Mouse (Mus musculus) gastrocnemius, postnatal 10 days (tissue): Measurements from ENCODE around the gene Ccl2. TPM values are rescaled to one million over a fixed set of nuclear protein-coding genes. Genes with fewer than 3 reads are reported as not detected.

Source experiments
- DNase-seq: peaks from one replicate; pipeline ENCODE4 v3.0.0; 2021; ENCODE audit warnings: mixed read lengths
- long read RNA-seq, 2 experiments: library from polyadenylated mRNA; stranded (forward); transcript quantifications; one replicate each; pipeline ENCODE4 v2.0.0; 2021
- total RNA-seq, 2 experiments: library from RNA; stranded (reverse); gene quantifications; 2 replicates each; pipeline ENCODE4 v1.2.3; 2021

Gene Ccl2
- 1 to 10 TPM in 1 of 2 experiments, under 1 TPM in 1; 0.92 to 2.0 TPM for total RNA-seq
- long read RNA-seq, experiment 1, partial matches to known transcripts: 0 of 1 reads
- long read RNA-seq, experiment 1, other reads (novel, unspliced or antisense): 0 of 1 reads
- long read RNA-seq, experiment 2, partial matches to known transcripts: 0 of 1 reads
- long read RNA-seq, experiment 2, other reads (novel, unspliced or antisense): 0 of 1 reads

DNA sequence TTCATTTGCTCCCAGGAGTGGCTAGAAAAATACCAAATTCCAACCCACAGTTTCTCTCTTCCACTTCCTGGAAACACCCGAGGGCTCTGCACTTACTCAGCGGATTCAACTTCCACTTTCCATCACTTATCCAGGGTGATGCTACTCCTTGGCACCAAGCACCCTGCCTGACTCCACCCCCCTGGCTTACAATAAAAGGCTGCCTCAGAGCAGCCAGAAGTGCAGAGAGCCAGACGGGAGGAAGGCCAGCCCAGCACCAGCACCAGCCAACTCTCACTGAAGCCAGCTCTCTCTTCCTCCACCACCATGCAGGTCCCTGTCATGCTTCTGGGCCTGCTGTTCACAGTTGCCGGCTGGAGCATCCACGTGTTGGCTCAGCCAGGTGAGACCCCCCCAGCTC, at the start of gene Ccl2:
Gene Ccl2, plus strand, starts transcription at position 216 of the 400 bp plus-strand sequence.
- DNase-seq: peak; percentile 70

GRCm38 (mm10) chr11:81996172-81996841, 39.1 kb upstream of the Ccl2 start:
- DNase-seq: peak; percentile 78

DNA sequence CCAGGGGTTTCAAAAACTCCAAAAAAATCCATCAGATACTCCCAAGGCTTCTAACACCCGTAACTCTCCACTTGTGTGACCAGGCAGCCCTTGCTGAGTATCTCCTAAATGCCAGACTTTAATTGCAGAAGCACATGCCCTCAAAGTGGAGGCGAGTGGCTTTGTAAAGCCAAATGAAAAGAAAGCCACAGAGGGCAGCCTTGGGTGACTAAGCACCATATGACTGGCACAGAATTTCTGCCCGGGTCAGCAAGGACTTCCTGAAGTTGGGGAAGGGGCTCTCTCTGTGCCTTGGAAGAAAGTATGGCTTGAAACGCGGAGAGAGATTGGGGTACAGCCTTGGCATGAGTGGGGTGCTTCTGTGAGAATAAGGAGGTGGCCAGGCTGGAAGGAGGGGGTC, 38.3 kb upstream of the Ccl2 start:
- no peak for DNase-seq

DNA sequence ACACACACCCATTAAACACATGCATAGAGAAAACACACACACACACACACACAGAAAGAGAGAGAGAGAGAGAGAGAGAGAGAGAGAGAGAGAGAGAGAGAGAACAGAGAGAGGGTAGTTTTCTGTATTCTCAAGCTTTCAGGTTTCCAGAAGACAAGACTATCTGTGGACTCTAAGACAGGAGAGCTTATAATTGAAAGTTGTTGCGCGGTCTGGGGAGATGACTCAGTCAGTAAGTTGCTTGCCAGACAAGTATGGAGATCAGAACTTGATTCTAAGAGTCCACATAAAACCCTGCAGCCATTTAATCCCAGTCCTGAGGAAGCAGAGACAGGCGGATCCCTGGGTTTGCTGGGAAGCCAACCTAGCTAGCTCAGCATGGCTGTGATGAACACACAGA, 36.7 kb upstream of the Ccl2 start:
- DNase-seq: no peak

- no peak for DNase-seq
Measured at GRCm38 (mm10) chr11:81999469-81999868, 35.9 kb upstream of the Ccl2 start.

- DNase-seq: no peak
Measured at GRCm38 (mm10) chr11:82000581-82000980, 34.8 kb upstream of the Ccl2 start.

DNA sequence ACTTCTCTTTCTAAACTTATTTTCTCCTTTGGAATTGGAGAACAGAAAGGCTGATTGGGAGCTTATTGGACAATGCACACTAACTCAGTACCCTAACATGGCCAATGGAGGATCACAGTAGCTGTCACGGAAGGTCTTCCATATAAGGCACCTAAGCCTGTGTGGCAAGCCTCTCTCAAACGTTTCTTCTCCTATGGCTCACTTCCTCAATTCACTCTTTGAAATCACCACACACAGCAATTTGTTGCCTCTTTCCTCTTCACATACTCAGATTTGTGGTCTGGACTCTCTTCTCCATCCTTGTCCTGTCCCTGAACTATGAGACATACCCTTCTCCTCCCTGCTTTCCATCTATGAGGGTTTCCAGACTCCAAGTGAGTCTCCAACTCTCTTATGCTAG, 30.6 kb upstream of the Ccl2 start:
- no peak for DNase-seq

DNA sequence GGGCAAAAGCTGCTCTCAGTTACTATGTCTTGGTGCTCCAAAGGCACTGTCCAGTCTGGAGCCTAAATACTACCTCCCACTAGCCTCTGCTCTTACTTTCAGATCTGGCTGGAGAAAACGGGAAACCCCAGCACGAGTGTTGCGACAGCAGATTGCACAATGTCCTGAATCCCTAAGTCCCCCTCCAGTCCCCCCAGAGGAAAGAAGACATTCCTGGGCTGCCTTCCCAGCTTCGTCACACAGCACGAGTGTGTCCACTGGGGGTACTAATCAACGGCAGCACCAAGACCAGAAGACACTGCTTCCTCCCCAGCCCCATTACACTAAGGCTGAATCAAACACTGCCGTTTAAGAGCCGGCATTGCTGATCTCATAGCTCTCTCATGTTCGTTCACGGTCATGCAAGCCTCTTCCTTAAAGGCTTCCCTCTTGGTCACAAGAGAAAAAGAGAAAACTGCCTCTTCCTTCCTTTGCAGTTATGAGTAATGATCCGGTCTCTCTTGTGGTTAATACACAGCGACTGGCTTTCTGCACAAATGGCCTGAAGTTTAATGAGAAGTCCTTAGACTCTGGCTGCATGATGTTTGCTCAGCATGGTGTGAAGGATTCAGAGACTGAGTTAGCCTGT, 28.5 kb upstream of the Ccl2 start:
- DNase-seq: peak; percentile 32

DNA sequence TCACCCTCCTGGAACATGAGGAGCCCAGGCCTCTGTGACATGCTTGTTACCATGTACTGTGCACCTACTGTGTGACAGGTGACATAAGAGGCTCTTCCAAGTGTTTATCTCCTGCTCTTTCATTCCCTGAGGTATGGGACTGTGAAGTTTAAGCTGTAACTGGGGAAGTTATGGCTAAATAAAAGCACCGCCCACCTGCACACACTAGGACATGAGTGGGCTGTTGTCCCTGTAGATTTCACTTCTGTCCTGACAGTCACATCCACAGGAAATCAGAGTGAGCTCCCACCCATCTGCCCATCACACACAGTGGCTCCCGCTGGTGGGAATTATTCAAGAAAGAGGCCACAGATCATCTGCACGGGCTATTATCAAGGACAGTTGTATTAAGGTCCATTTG, 25.3 kb upstream of the Ccl2 start:
- DNase-seq: no peak

GRCm38 (mm10) chr11:82011411-82012193, 23.8 kb upstream of the Ccl2 start:
- DNase-seq: no peak

DNA sequence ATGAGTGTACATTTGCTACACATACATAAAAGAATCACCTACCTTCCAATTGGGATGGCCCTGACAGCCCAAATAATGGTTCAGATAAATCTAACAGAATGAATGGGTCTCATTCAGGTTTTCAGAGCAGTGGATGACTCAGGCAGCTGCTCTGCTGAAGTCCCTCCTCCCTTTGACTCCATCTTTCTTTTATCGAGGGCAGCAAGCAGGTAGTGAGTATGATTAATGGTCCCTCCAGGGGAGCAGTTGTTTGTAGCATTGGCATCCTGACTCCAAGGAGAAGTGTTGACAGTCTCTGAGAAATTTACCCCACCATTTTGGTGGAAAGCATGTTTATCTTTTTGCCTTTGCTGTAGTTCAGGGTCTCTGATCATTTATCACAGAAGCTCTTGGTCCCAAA, 21.6 kb upstream of the Ccl2 start:
- no peak for DNase-seq

- no peak for DNase-seq
Measured at GRCm38 (mm10) chr11:82015066-82015465, 20.3 kb upstream of the Ccl2 start.

DNA sequence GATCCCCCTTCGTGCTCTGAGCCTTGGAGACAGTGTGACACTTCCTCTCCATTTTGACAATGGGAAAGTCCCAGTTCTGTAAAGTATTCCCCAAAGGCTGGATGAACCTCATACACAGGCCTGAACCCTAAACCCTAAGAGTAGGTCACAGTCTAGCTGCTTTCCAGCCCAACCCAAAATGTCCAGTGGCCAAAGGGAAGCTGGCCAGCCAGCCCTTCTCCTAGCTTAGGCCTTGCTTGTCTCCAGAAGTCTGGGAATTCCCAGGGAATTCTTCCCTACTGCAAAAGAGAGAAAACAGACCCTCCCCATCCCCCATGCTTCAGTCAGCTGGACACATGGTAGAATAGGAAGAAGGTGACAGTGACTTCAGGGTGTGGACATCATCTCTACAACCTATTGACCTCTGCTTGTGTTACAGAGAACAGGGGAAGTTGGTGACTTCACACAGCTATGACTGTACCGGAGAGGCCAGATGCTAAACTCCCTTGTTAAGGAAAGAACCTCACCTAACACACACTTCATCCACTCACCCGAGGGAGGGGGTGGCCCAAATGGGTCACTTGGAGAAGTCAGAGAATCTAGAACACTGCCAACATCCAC, 19.1 kb upstream of the Ccl2 start:
- DNase-seq: peak; percentile 30

DNA sequence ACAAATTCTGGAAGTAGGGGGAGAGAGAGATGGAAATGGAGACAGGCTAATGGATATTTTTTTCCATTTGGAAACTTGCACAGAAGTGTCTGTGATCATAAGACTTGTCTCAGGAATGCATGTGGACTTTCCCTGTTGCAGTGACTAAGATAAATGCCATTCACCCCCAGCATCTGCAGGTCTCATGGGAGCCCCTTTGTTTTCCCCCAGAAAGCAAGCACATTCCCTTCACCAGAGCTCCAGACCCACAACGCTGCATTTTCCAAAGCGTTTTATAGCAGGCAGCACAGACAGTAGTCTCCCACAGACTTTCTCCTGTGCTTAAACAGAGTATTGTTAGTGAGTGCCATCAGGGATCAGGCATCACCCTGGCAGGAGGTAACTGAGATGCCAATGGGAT, 16.0 kb upstream of the Ccl2 start:
- no peak for DNase-seq

GRCm38 (mm10) chr11:82019793-82020192, 15.6 kb upstream of the Ccl2 start:
- DNase-seq: no peak

GRCm38 (mm10) chr11:82021406-82021805, 14.0 kb upstream of the Ccl2 start:
- no peak for DNase-seq

- DNase-seq: no peak
Measured at GRCm38 (mm10) chr11:82022504-82023056, 12.8 kb upstream of the Ccl2 start.

DNA sequence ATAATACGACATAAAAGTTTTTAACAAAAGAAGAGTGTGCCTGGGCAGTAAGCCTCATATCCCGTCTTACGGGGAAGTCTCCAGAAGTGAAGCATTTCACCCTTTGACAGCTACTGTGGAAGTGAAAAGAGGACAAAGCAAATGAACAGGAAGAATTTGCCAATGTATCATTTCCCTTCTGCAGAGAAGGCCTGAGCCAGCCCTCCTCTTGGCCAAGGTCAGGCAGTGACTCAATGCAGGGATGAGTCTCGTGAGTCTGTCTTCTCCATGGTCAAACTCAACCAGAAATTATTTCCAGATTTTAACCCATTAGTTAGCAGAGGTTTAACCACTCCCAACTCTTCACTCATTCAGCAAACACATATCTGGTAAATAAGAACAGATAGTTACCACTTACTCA, 11.6 kb upstream of the Ccl2 start:
- no peak for DNase-seq

DNA sequence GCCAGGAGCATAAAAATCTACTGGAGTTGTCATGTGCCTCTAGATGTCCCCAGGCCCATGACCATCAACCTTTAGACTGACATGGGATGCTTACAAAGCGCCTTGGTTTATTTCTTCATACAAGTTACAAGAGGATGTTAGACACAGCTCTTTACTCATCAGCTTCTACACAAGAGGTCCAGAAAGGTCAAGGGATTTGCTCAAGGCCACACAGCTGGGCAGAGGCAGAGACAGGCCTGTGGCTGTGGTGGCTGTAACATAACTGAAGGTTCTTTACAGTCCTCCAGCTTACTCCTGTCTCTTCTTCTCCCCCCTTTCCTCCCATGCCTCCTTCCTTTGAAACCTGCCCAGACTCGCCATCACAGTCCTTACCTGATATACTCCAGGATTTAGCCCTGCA, 5.2 kb upstream of the Ccl2 start:
- DNase-seq: no peak

DNA sequence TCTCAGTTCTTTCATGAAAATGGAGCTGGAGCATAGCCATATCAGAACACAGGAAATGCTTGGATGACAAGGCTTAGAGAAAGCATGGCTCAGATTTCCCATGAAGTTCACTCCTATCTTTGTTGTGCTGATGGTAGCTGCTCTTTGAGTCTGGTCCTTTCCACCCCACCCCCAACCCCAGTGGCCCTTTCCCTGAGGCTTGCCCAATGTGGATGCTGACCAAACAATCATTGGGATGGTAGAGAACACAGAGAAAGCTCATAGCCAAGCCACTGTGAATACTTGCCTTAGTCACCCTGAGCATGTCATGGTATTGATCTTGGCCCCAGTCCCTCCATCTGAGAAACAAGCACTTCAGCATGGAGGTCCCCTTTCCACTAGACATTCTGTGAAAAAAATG, 3.2 kb upstream of the Ccl2 start:
- no peak for DNase-seq

DNA sequence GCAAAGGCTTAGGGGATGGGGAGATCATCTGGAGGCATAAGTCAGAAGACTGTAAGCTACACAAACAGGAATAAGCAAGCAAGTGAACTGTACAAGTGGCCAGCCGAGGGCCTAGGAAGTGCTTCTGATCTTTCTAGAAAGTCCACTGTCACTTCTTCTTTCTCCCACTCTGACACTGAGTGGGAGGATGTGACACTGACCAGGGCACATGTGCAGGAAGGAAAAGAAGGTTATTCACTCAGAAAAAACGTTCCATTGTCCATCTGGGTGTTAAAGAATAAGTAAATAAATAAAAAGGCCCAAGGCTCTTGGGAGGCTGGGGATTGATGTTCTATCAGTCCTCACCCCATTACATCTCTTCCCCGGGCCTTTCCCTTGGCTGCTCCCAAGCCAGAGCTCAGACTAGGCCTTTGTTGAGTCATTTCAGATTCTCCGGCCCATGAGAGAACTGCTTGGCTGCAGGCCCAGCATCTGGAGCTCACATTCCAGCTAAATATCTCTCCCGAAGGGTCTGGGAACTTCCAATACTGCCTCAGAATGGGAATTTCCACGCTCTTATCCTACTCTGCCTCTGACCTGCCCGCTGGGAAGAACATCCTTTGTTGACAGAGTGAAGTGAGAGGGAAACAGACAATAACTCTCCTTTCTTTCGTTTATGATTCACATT, 2.6 kb upstream of the Ccl2 start:
- peak; percentile 82 for DNase-seq

DNA sequence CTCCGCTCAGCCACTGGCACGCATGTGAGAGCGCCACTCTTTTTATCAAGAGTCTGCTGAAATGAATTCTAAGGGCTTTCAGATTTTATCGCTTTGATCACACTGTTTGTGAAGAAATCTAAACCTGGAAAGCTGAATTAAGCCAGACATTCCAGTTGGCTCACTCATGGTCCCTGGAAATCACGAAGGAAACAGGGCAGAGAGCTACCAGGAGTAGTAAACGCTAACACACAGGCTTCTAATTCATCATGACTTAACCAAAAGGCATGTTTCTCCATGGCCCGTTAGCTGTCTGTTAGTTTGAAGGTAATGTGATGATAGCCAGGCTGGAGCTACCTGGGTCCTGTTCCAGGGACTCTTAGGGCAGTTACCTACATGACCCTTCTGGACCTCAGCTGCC, 925 bp upstream of the Ccl2 start:
- no peak for DNase-seq
